Mouse (Mus musculus) thymus, postnatal 4 days (tissue): ENCODE measurements around the gene Deaf1.
"Not testable (repeated sequence)": the region's sequence is repeated elsewhere in the genome, so short reads cannot be mapped to it uniquely, and the experiment has no call there.

Source experiments
- DNase-seq: peaks from one replicate; pipeline ENCODE4 v3.0.0; 2021

Gene Deaf1

DNA sequence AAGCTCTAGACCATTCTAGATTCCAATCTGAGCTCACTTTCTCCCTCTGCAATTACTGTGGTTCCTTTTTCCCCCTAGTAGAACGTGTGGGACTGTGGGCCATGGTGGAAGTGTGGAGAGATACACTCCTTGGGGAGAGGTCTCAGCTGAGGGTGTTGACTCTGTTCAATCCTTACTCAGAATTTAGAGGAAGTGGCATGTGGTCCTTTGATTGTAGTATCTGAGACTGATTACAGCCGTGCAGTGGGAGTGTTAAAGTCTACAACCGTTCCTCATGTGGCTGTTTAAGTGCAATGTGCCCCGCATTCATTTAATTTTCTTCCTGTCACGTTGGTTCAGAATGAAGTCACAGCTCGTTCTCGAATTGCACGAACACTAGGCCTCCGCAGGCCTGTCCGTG, 71.3 kb downstream of the Deaf1 start:
- no peak for DNase-seq

- DNase-seq = not testable (repeated sequence)
Observed at GRCm38 (mm10) chr7:141250486-141250885, 77.0 kb downstream of the Deaf1 start.
